Mouse (Mus musculus) heart, postnatal 0 days (tissue): Measurements from ENCODE around the gene Cst7.

Source experiments
- CTCF ChIP-seq: IDR thresholded peaks from 2 replicates; pipeline ENCODE4 v1.5.1; 2016; ENCODE audit warnings: antibody characterized with exemption, control low read depth, low read depth
- EP300 ChIP-seq: IDR thresholded peaks from 2 replicates; pipeline ENCODE4 v1.6.1; 2016; ENCODE audit warnings: antibody characterized with exemption, low read depth

DNA sequence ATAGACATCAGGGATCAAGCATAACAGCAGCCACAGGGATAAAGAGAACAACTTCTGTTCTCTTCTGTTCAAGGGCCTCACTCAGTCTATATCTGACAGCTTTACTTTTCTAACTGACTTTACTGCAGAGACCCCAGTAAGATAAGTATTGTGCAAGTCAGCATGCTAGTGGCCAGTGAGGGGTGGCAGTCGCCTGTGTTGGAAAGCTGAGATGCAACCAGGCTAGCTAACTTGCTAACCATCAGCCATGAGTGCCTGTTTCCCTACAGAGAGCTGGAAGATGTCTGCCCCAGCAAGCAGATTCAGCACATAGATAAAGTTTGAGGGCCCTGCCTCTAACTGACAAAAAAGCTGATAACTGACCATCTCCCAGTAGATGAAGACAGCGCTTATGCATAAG is 546 bp downstream of the Cst7 start:
- TF ChIP-seq CTCF (no peak), EP300 (no peak)
